12 mouse cellular contexts compared by ENCODE assay signal in the genomic region with DNA sequence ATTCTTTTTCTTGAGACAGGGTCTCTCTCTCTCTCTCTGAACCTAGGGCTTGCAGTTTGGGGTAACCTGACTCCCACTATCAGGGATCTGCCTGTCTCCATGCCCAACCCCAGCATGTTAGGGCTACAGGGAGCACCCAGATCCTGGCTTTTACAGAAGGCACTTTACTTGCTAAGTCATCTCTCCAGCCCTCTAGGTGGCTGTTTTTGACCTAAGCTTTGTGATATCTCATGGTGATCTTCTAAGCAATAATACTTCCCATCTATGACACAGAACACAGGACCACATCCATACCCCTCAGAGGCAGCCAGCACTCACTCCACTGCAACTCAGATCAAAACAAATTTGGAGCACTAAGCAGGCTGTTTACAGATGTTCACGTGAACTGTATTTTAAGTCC.
DNase-seq lines count a peak whose midpoint lies in the region; ATAC-seq and TF ChIP-seq lines count a peak whose summit lies in the region.
"Had no signal": no experiment of that assay in that cellular context is flagged by ENCODE, and none has a peak within 500 bp of the region (broad histone marks: within the 10 kb centered on the region; RNA-seq: fewer than 3 reads in every experiment).

No protein-coding gene starts in this region.

- peak overlapping the region; percentile 90 to 99 for H3K27ac ChIP-seq in heart, embryonic 14.5 days (replicated peaks in 1 of 2; ENCODE audit: control insufficient read depth in 1 of 2, insufficient read depth in 1 of 2, low read depth in 2 of 2, low read length in 2 of 2)
- peak overlapping the region; percentile 99 for H3K27ac ChIP-seq in lung, embryonic 15.5 days
- H3K27ac ChIP-seq in hindbrain, postnatal 0 days = peak overlapping the region; percentile 68; the same call in 1 of the 2 replicates
- H3K27ac ChIP-seq in stomach, embryonic 14.5 days (ENCODE audit: low read length) = peak overlapping the region; percentile 96; the same call in 1 of the 2 replicates

- H3K27me3 ChIP-seq in heart, embryonic 14.5 days (ENCODE audit: control insufficient read depth, insufficient read depth, low read length) = no peaks in the 10 kb centered on the region
- H3K27me3 ChIP-seq in lung, embryonic 15.5 days = no peaks in the 10 kb centered on the region
- H3K27me3 ChIP-seq in hindbrain, postnatal 0 days (ENCODE audit: insufficient read depth, low read length) = no peaks in the 10 kb centered on the region
- no peaks in the 10 kb centered on the region for H3K27me3 ChIP-seq in stomach, embryonic 14.5 days (ENCODE audit: control insufficient read depth, insufficient read depth, low read length)

- no peak for ATAC-seq in heart, embryonic 14.5 days (ENCODE audit: insufficient number of reproducible peaks, insufficient read depth, low FRiP score, low read depth)
- no peak for ATAC-seq in lung, embryonic 15.5 days (ENCODE audit: borderline replicate concordance, extremely low read depth, low FRiP score, low TSS enrichment)
- no peak for ATAC-seq in hindbrain, postnatal 0 days
- ATAC-seq in stomach, embryonic 14.5 days (ENCODE audit: insufficient number of reproducible peaks, insufficient read depth, low FRiP score, low read depth) = no peak

- H3K4me2 ChIP-seq in heart, embryonic 14.5 days (ENCODE audit: low read length) = peak overlapping the region; percentile 91
- peak overlapping the region; percentile 88 for H3K4me2 ChIP-seq in lung, embryonic 15.5 days
- H3K4me2 ChIP-seq in hindbrain, postnatal 0 days (ENCODE audit: low read depth, low read length) = no peak overlapping the region
- H3K4me2 ChIP-seq in stomach, embryonic 14.5 days (replicated peaks; ENCODE audit: low read depth, low read length) = peak overlapping the region; percentile 91; the same call in 1 of the 2 replicates

- H3K4me1 ChIP-seq in heart, embryonic 14.5 days (ENCODE audit: control insufficient read depth in 2 of 2, insufficient read depth in 2 of 2, low read length in 2 of 2) = peaks cover 5 to 23% of the 10 kb centered on the region in 2 experiments
- H3K4me1 ChIP-seq in lung, embryonic 15.5 days = peaks cover 43% of the 10 kb centered on the region
- H3K4me1 ChIP-seq in hindbrain, postnatal 0 days (ENCODE audit: insufficient read depth, low read length) = peaks cover 5% of the 10 kb centered on the region; the same call in 1 of the 2 replicates
- peaks cover 18% of the 10 kb centered on the region; the same call in 1 of the 2 replicates for H3K4me1 ChIP-seq in stomach, embryonic 14.5 days (ENCODE audit: control insufficient read depth, insufficient read depth, low read length)

- H3K9me3 ChIP-seq in heart, embryonic 14.5 days (ENCODE audit: control insufficient read depth, low read length) = no peaks in the 10 kb centered on the region
- H3K9me3 ChIP-seq in lung, embryonic 15.5 days = no peaks in the 10 kb centered on the region
- no peaks in the 10 kb centered on the region for H3K9me3 ChIP-seq in hindbrain, postnatal 0 days (ENCODE audit: low read length)
- no peaks in the 10 kb centered on the region for H3K9me3 ChIP-seq in stomach, embryonic 14.5 days (ENCODE audit: control insufficient read depth, low read depth, low read length)
- H3K9me3 ChIP-seq: megakaryocyte, embryonic 14.5 days had no signal

- no peak for DNase-seq in heart, adult 18-20 months
- no peak for DNase-seq in lung, postnatal 10 days
- no peak for DNase-seq in hindbrain, postnatal 0 days (ENCODE audit: low spot score)
- no peak for DNase-seq in cerebellum, adult 9-10 months
- DNase-seq in urinary bladder, adult 2 months (ENCODE audit: low spot score) = no peak
- DNase-seq: cerebellum, postnatal 14 days; right cerebral cortex, postnatal 25 days; thymus, adult 2 months had no signal

- peak overlapping the region; percentile 94 for H3K9ac ChIP-seq in heart, embryonic 14.5 days (ENCODE audit: low read length)
- no peak overlapping the region for H3K9ac ChIP-seq in lung, embryonic 15.5 days
- no peak overlapping the region for H3K9ac ChIP-seq in hindbrain, postnatal 0 days (replicated peaks; ENCODE audit: low read length)
- no peak overlapping the region for H3K9ac ChIP-seq in stomach, embryonic 14.5 days (replicated peaks; ENCODE audit: low read depth, low read length)

- no peak overlapping the region for H3K4me3 ChIP-seq in heart, embryonic 14.5 days (ENCODE audit: control insufficient read depth in 1 of 2, insufficient read depth in 1 of 2, low read depth in 1 of 2, low read length in 2 of 2)
- H3K4me3 ChIP-seq in lung, embryonic 15.5 days = peak overlapping the region; percentile 93; the same call in 1 of the 2 replicates
- H3K4me3 ChIP-seq in hindbrain, postnatal 0 days (ENCODE audit: low read length) = no peak overlapping the region
- H3K4me3 ChIP-seq in stomach, embryonic 14.5 days (ENCODE audit: low read depth, low read length) = no peak overlapping the region
- H3K4me3 ChIP-seq: megakaryocyte, embryonic 14.5 days had no signal

- TF ChIP-seq CTCF in hindbrain, postnatal 0 days (IDR thresholded peaks at IDR 0.05; ENCODE audit: low read depth) = no peak

- WGBS in heart, embryonic 14.5 days = 53% methylated on average over 1 of the region's 1 CpGs
- 21% methylated on average over 1 of the region's 1 CpGs for WGBS in lung, embryonic 15.5 days
- 78% methylated on average over 1 of the region's 1 CpGs for WGBS in hindbrain, postnatal 0 days
- 33% methylated on average over 1 of the region's 1 CpGs for WGBS in stomach, embryonic 14.5 days

- H3K36me3 ChIP-seq in heart, embryonic 14.5 days (ENCODE audit: control insufficient read depth, insufficient read depth, low read length) = no peaks in the 10 kb centered on the region
- H3K36me3 ChIP-seq in lung, embryonic 15.5 days = no peaks in the 10 kb centered on the region
- no peaks in the 10 kb centered on the region for H3K36me3 ChIP-seq in hindbrain, postnatal 0 days (ENCODE audit: insufficient read depth, low read length)
- H3K36me3 ChIP-seq in stomach, embryonic 14.5 days (ENCODE audit: control insufficient read depth, insufficient read depth, low read length) = no peaks in the 10 kb centered on the region
